Mouse (Mus musculus) spleen, adult 2 months (tissue): Measurements from ENCODE around the gene Nxph3.

Experiments used
- CTCF ChIP-seq: fragments of 200-500 bp; IDR thresholded peaks from 2 replicates; pipeline ENCODE4 v1.5.1; 2011; ENCODE audit warnings: mild to moderate bottlenecking, inconsistent platforms; ENCODE audit not compliant: insufficient read depth, insufficient read length, insufficient replicate concordance; ENCODE audit errors: extremely low read depth
- POLR2A ChIP-seq: fragments of 200-500 bp; IDR thresholded peaks from 2 replicates; pipeline ENCODE4 v1.6.1; 2011; ENCODE audit warnings: low read depth, low read length, inconsistent platforms

- TF ChIP-seq CTCF (no peak), POLR2A (no peak)
These were observed 7.2 kb downstream of the Nxph3 start for GRCm38 (mm10) chr11:95507041-95507716.
